Mouse (Mus musculus) liver, embryonic 14 days (tissue): Measurements from ENCODE around the gene Zfp605. TPM values are rescaled to one million over a fixed set of nuclear protein-coding genes. Genes with fewer than 3 reads are reported as not detected.

Experiments used
- polyA plus RNA-seq: library from polyadenylated mRNA; depleted of rRNA; stranded (reverse); fragments of >200 nt; gene quantifications from 2 replicates; pipeline ENCODE4 v1.2.3, GENCODE M21; 2012; rRNA removed

The Zfp605 gene
- 0.68 and 0.84 TPM in 2 replicates for polyA plus RNA-seq

DNA sequence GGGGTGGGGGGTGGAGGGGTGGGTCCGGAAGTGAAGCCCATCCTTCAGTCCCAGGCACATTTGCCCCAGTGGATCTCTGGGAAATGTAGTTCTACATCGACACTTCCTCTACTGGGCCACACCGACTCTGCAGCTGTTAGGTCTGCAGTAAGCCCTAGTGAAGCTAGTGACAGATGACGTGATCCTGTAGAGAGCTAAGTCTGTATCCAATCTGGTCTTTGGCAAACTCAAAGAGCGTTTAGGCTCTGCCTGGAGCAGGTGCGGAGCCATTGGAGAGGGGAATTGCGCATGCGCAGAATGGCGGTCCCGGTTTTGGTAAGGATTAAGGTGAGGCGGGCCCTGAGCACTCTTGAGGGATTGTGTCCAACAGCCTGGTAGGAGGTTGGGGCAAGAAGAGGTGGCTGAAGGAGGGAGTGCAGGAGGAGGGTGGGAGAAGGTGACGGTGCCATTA is at the start of gene Zfp605:
Gene Zfp605 (plus strand): TSS at position 102 of the 451 bp plus-strand sequence.

DNA sequence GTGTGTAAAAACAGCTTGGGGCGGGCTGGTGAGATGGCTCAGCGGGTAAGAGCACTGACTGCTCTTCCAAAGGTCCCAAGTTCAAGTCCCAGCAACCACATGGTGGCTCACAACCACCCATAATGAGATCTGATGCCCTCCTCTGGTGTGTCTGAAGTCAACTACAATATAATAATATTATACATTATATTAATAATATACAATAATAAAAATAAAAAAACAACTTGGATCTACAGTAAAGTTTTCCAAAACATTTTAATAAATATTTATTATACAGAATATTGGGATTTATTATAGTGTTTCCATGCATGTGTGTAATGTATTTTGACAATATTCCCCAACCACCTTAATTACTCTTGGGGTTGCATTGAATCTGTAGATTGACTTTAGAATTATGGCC is 37.5 kb upstream of the Zfp605 start, which contains the start of gene Gm17655:
Gene Gm17655 (minus strand): TSS at position 101 of the 400 bp plus-strand sequence.

DNA sequence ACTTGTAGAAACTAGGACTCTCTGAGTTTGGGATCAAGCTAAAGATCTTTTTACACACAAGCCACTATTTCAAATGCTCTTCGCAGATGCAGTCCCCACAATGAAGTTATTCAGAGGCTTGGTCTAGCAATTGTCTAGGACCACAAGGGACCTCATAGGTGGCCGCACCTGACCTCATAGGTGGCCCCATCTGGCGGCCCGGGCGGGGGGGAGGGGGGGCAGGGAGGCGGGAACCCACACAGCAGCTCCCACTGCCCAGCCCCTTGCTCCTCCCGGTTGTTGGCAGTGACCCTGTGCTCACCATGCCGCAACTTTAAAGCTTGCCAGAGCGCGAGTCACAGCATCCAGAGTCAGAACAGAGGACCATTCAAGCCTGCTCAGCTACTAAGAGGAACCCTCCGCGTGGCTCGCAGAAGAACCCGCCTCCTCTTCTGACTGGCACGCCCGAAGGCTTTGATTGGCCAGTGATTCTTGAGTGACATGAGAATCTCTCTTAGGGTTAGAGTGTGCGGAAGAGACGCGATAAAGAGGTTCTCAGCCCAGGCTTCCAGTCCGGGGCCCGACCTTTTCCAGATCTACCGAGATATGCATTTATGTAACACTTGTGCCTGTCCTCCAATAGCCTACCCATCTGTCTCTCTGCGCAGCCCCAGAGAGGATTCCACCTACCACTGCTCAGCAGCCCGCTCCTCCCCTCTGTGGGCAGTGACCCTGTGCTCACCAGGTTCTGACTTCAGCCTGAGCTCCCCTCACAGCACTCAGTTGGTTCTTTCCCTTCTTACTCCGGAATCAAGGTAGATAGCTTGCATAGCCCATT is 15.7 kb upstream of the Zfp605 start, which contains the start of gene Gm35315:
Gene Gm35315 (minus strand): TSS at position 391 of the 817 bp plus-strand sequence.

DNA sequence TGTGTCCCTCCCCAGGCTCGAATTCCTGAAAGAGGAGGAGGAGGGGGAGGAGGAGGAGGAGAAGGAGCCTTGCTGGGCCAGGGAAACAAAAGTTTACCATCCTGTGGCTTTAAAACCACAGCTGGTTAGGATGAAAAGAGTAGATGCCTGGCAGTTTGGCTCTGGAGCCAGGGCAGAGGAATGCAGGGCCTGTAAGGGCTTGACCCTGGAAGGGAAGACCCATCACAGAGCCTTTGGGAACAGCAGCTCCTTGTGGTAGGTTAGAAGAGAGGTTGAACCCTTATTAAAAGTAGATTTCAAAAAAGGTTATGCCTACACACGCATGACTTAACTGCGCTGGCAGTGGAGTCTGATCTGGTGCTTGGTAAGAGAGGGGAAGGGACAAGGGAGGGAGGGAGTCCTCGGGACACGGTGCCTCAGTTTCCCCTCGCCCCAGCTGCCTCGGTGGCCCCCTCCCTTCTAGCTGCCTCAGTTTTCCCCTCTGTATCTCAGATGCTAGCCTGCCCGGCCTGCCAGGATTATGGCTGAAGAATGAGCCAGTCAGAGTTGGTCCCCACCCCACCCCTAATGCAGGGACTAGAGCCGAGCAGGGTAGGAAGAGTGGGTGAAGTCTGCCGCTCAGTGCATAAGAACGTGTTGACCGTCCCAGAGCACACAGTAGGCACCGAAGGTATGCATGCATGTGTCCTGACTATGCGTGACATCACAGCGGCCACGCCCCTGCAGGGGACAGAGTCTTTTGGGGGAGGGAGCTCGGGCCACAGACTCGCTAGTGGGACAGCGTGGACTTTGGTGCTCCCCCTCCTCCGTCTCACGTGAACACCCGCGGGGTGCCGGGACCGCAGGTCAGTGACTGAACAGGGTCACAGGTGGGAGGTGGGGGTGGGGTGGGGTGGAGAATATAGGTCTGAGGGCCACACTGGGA is 10.0 kb upstream of the Zfp605 start, which contains the start of gene Plcxd1:
Gene Plcxd1 (plus strand): TSS at position 314 of the 925 bp plus-strand sequence.

DNA sequence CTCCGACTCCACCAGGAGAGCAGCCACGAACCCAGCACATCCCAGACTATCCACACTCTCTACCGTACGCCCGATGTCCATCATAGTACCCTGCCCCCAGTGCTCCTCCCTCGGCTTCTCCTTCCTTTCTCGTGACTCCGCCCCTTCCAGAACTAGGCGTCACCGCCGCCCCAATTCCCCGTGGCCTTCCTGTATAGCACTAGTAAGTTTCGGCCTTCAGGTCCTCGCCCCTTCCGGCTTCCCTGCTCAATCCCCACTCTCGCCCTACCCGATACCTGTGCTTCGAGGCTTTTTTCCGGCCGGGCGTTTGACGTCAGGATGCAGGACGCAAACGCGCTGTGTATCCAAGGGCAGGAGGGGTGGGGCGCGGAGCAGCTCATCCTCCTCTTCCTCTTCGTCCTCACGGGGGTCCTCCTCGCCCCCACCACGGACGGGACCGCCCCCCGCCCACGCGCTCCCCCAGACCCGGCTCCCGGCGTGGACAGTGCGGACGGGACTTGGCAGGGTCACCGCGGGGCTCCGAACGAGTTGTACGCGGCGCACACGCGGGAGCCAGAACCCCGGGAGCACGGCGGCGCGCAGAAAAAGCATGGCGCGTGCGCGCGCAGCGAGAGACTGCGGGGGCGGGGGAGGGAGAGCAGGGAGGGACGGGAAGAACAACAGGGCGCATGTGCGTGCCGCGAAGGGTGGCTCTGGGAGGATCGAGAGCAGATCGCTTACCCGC is 2.1 kb upstream of the Zfp605 start, which contains the start of gene Gtpbp6:
Gene Gtpbp6 (minus strand): TSS at position 617 of the 724 bp plus-strand sequence.

DNA sequence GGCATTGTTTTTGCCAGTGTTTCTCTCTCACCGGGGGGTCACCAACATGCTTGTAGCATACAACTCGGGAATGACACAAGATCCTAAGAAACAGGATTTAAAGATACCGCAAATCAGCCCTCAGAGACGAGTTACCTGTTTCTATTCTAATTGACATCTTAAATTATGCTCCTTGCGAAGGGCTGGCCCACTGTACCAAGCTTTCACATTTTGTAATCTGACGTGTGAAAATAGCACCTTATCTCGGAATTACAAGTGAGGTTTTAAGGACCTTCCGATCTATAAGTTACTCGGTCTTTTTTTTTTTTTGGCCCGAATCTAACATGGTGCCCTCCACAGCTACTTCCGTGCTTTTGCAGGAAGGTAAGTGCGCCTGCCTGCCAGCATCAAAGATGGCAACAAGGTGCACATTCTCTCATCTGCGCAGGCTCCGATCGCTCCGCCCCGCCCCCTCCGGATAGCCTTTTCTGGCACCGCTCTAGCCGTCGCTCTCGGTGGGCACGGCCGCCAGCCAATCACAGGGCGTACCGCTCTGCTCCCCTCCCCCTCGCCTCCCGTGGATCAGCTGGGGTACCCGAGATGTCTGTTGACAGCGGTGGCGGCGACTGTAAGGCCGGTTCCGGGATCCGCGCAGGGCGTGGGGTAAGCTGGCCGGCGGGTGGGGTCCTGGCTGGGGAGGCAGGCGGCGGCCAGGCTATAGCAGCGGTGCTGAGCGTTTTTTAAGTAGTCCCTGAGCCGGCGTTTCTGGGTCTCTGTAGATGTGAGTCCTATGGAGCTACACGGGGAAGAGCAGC is 25.6 kb downstream of the Zfp605 start, which contains the start of gene Chfr:
Gene Chfr (plus strand): TSS at position 550 of the 794 bp plus-strand sequence.

DNA sequence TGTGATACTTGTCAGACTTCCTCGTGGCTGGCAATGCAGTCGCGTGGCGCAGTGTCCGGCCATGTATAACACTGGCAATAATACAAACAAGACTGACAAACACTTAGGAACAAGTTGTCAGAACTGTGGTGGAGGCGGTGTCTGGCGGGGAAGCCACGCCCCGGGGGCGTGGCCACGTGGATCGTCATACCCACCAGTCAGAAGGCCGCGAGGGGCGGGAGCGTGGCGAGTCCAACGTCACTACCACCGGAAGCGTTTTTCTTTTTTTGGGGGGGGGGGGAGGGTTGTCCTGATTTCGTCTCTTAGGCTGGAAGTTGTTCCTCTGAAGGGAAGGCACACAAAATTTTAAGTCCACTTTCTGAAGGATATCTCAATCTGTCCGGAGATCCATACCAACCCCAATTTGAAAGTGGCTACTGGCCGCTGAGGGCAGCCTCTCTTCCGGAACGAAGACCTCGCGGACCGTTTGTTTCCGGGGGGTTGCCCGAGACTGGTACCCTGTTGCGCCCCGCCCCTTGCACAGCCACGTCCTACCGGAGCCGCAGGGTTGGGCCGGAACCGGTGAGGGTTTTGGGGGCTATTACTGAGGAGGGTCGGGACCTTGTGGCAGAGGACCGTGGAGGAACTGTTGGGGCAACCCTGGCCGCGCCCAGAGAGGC is 66.6 kb downstream of the Zfp605 start, which contains the start of gene Golga3:
Gene Golga3 (plus strand): TSS at position 340 of the 659 bp plus-strand sequence.

Other genes starting within 250 kb of the Zfp605 start
- 0.02 TPM in 2 replicates for gene Gm15446, start 186.7 kb upstream of the Zfp605 start, polyA plus RNA-seq
- gene Zfp932, start 113.6 kb upstream of the Zfp605 start, polyA plus RNA-seq, result 5.0 and 5.3 TPM in 2 replicates
- gene Gm17655, start 37.6 kb upstream of the Zfp605 start, polyA plus RNA-seq, result 0.83 and 1.2 TPM in 2 replicates
- 0.84 and 0.86 TPM in 2 replicates for gene Gm35315, start 15.7 kb upstream of the Zfp605 start, polyA plus RNA-seq
- gene Plcxd1, start 10.1 kb upstream of the Zfp605 start, polyA plus RNA-seq, result 0.07 and 0.18 TPM in 2 replicates
- 17.9 and 19.1 TPM in 2 replicates for gene Gtpbp6, start 1.9 kb upstream of the Zfp605 start, polyA plus RNA-seq
- gene Chfr, start 25.8 kb downstream of the Zfp605 start, polyA plus RNA-seq, result 14.7 and 16.9 TPM in 2 replicates
- 5.0 and 5.1 TPM in 2 replicates for gene Golga3, start 66.6 kb downstream of the Zfp605 start, polyA plus RNA-seq
- 5.9 and 7.0 TPM in 2 replicates for gene Ankle2, start 120.9 kb downstream of the Zfp605 start, polyA plus RNA-seq
- 17.6 and 20.1 TPM in 2 replicates for gene Pgam5, start 159.8 kb downstream of the Zfp605 start, polyA plus RNA-seq
- gene Pxmp2, start 176.1 kb downstream of the Zfp605 start, polyA plus RNA-seq, result 14.8 and 17.5 TPM in 2 replicates
- gene Pole, start 176.2 kb downstream of the Zfp605 start, polyA plus RNA-seq, result 14.8 and 18.5 TPM in 2 replicates
- gene P2rx2, start 233.1 kb downstream of the Zfp605 start, polyA plus RNA-seq, result 0.02 TPM in 1 of 2 replicates, not detected in the other
- gene Lrcol1, start 234.6 kb downstream of the Zfp605 start, polyA plus RNA-seq, result not detected in 2 replicates